Mouse (Mus musculus) layer of hippocampus, adult 9-11 months (tissue): ENCODE data around the gene Sf3a1.
"Not testable (repeated sequence)": the region's sequence is repeated elsewhere in the genome, so short reads cannot be mapped to it uniquely, and the experiment has no call there.

ENCODE experiments used
- DNase-seq: peaks from one replicate; pipeline ENCODE4 v3.0.0; 2022

Gene Sf3a1

GRCm38 (mm10) chr11:4159808-4160708 lies at the start of gene Sf3a1, which contains the start of gene Ccdc157:
Gene Sf3a1, plus strand, starts transcription at chr11:4160350.
Gene Ccdc157, minus strand, starts transcription at chr11:4160293.
- peak; percentile 93 for DNase-seq

DNA sequence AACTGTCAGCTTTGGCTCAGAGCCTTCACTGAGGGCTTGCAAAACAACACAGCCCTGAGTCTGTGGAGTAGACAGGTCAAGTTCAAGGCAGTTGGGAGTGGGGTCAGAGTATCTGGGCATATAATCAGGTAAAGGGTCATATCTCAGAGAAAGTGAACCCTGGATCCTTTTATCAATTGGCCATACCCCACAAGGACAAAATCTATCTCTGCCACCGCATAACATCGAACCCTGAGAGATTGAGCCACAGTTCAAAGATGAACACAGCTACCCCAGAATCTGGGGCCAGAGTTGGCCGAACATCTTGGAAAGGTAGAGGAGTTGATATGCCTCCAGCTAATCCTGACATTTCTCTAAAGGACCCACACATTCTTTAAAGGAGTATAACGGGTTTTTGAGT lies 48.1 kb upstream of the Sf3a1 start:
- no peak for DNase-seq

DNA sequence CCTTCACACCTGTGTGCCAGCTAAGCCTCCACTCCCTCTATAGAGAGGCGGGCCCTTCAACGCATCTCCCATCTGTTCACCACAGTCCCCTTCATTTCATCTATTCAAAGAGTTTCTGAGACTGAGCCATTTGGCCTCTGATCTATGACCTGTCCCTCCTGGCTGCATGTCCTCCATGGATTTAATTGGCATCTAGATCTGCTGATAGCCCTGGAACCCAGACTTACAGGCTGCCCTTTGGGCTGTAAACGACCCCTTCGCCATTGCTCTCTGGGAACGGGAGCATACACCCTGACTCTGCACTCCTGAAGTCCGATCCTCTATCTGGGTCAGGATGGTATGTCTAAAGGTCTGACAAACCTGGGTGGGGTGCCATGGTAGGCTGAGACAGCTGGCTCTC lies 47.3 kb upstream of the Sf3a1 start:
- DNase-seq = no peak

DNA sequence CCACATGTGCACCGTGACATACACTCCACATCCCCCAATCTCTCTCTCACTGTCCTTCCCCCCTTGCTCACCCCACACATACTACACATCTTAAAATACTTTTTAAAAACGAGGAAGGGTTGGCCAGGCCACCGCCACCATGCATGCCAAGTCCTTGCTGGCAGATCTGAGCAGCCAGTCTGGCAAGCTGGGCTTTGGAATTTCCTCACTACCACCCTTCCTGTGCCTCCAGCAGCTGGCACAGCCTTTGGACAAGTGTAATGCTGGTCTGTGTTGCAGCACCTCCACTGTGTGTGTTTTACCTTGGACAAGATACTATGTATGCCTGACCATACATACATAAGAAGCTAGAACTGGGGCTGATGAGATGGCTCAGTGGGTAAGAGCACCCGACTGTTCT lies 46.7 kb upstream of the Sf3a1 start:
- no peak for DNase-seq

DNA sequence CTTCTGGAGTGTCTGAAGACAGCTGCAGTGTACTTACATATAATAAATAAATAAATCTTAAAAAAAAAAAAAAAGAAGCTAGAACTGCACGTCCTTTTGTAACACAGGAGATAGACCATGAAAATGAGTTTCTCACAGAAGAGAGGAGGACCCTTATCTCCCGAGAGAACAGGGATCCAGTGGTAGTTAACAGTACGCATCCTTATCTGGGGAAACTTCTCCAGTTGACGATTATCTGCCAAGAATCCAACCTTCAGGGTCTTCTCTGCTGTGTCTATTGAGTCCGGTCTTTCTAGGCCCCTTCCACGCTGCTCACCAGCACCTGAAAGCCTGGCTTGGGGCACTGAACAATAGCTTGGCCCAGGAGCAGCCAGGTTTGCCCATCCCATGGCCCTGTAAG lies 46.2 kb upstream of the Sf3a1 start:
- DNase-seq = no peak

DNA sequence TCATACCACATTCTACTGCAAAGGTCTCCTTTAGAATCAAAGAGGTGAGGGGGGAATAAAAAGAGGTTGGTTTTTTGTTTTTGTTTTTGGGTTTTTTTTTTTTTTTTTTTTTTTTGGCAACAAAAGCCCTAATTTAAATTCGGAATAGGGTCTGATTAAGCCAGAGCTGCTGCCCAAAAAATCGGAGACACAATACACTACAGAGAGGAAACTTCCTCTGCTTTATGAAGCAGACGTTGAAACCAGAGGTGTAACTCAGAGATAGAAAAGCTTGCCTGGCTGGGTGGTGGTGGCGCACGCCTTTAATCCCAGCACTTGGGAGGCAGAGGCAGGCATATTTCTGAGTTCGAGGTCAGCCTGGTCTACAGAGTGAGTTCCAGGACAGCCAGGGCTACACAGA lies 45.6 kb upstream of the Sf3a1 start:
- not testable (repeated sequence) for DNase-seq

DNA sequence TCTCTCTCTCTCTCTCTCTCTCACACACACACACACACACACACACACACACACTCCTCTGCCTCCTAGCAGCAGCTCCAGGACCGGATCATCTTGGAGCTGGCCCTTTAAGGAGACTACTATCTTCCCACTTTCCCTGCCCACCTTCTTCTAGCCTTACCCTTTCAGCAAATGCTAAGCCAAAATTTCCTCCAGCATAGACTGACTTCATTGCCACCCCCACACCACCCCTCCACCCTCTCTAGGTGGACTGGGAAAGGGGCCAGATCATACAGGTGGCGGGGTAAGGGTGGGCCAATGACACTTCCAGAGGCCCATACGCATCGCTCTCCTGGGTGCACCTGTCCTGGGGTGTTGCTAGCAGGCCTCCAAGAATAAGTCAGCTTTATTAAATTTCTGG lies 44.7 kb upstream of the Sf3a1 start:
- no peak for DNase-seq

DNA sequence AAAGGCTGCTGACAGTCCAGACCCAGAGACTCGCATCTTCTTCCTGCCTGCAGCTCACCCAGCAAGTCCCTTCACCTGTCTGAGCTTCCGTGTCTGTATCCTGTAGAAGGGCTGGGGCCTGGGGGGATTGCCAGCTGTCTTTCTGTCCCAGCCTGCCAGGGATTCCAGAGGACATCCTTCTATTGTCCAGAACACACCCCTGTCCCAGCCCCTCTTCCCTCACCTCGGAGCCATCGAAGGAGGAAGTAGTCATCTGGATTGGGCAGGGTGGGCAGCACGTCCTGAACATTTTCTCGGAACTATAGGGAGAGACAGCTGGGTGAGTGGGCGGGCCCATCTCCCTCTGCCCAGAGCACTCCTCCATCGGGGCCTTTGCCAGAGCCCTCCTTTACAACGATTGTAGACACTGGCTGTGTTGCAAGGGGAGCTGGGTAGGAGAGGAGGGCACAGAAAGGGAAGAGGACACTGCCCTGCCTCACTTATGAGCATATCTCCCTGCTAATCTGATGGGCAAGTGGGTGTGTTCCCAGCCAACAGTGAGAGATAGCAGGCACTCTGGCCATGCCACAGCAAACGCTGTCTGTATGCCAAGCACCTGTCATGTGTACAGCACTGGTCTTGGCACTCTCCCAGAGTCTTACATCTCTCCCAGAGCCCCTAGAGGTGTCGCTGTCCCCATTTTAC lies 43.5 kb upstream of the Sf3a1 start:
- peak; percentile 78 for DNase-seq

DNA sequence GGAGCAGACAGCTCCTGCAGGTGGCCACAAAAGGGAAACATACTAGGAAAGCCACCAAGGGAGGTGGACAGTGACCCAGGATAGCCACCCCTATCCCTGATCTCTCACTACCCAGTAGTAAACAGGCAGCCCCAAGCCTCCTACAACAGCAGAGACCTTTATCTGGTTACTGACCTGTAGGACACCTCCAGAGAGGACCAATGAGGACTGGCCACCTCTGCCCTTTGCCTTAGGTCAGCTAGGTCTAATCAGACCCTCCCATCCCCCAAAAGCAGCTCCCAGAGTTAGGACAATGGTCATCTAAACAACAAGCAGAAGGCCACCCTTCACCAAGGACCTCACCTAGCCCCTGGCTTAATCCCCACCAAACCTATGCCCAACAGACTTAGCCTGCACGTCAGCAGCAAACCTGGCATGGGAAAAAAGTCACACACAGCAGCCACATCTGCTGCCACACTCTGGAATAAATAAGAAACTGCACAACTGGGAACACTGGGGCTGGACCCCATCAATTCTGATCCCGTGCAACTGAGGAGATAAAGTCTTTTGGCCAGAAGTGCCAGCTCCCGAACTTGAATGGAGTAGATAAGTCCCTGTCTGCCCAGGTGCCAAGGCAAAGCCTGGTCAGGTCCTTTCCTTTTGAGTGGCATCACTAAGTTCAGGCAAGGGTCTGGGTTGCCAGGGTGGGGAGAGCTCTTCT lies 42.6 kb upstream of the Sf3a1 start:
- no peak for DNase-seq

DNA sequence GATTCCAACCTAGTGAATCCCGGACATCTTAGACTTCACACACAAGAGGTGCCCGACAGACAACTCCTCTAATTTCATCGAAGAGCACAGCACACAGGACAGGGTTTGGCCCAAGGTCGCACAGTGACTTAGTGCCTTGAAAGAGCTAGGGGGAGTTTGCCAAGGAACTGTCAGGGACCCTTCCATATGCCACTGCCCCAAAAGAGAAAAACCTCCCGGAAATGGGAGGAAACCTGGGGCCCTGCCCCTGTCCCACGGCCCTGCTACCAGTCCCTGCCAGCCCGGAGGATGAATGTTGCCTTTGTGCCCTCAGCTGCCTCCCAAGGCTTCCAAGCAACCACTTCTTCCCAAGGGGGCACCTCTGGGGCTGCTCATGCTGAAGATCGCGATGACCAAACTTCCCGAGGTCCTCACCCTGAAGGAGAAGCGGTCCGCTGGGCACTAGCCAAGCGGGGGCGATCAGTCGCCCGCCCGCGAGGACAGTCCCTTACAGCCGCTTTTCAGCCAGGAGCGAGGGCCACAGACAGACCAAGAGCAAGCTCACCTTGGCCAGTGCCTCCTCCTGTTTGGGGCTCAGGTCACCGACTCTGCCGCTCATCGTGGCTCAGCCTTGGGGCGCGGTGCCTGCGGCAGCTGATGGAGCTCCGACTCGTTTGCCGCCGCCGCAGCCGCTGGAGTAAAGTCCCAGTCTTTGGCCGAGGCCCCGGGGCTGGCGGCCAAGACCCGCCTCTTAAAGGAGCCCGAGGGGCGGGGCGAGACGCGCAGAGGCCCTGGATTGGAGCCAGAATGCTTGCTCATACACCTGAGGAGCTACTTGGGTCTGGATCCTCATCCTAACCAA lies 41.8 kb upstream of the Sf3a1 start:
- DNase-seq = peak; percentile 78

- DNase-seq = no peak
Observed at GRCm38 (mm10) chr11:4119635-4120034, 40.5 kb upstream of the Sf3a1 start.

DNA sequence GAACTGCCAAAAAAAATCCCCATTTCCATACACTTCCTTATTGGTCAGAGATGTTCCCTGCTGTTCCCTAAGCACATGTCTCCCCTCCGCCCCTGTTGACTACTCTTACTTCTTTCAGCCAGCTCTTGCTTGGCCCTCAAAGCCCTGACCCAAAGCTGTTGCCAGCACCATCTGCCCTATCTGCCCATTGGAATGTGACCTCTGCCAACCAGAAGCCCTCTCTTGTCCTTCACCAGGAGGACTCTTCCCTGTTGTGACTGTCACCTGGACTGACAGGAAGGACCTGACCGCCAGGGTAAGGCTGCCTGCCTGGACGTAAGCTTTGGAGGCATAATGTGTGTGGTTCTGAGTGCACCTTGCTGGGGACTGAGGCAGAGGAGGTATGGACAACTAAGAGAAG lies 38.5 kb upstream of the Sf3a1 start:
- DNase-seq = no peak

GRCm38 (mm10) chr11:4122226-4122625 lies 37.9 kb upstream of the Sf3a1 start:
- DNase-seq = no peak

DNA sequence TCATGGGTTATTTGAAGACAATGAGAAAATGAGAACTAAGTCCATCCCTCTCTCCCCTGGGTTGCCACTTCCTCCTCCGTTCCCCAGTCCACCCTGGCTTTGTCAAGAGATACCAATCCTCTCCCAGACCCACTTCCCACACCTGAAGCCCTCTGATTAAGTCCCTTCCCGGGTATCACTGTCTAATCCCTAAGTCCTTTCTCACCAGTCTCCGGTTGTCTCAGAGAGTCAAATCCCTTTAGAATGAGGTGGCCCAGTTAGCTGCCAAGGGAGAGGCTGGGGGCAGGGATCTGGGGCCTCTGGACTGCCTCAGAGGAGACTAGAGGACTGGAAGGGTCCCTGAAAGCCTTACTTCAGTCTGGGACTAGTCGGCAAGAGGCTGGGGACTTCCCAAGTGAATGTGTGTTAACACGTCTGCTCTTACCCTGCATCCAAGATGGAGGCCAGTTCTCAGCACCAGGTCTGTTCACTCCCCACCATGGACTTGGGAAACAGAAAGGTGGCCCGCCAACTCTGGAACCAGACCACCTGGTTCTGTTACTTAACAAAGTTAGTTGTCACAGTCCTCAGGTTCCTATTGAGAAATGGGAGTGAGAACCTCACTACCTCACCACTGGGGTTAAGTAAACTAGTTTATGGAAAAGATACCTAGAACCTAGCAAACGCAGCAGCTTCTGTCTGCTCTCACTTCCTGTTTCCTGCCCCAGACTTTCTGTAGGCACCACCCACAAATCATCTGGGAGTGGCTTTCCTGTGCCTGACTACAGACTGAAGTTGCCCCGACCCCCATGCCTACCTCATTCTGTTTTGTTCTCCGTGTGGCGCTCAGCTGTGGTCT lies 37.2 kb upstream of the Sf3a1 start, which contains the start of gene Sec14l2:
TSS of gene Sec14l2 (minus strand) at position 674 of the 838 bp plus-strand sequence.
- no peak for DNase-seq

GRCm38 (mm10) chr11:4123922-4124321 lies 36.2 kb upstream of the Sf3a1 start:
- DNase-seq = no peak

GRCm38 (mm10) chr11:4127059-4127458 lies 33.1 kb upstream of the Sf3a1 start:
- DNase-seq = no peak

DNA sequence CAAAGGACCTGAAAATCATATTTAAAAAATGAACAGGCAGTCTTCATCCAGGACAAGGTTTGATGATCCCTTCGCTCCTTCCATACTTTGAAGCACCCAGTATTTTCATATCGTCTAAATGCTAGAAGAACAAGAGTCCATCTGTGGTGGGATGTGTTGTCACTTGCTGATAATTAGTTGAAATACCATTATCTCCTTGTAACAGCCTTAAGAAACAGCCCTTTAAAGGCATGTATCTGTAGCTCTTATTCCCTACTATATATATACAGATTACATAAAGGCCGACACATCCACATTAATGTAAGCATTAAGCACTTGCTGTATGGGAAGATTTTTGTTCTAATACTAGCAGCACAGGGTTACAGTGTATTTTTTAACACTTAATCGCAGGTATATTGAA lies 31.7 kb upstream of the Sf3a1 start:
- DNase-seq = not testable (repeated sequence)

GRCm38 (mm10) chr11:4133450-4133849 lies 26.7 kb upstream of the Sf3a1 start:
- DNase-seq = no peak

- DNase-seq = no peak
Observed at GRCm38 (mm10) chr11:4134400-4134799, 25.8 kb upstream of the Sf3a1 start.

DNA sequence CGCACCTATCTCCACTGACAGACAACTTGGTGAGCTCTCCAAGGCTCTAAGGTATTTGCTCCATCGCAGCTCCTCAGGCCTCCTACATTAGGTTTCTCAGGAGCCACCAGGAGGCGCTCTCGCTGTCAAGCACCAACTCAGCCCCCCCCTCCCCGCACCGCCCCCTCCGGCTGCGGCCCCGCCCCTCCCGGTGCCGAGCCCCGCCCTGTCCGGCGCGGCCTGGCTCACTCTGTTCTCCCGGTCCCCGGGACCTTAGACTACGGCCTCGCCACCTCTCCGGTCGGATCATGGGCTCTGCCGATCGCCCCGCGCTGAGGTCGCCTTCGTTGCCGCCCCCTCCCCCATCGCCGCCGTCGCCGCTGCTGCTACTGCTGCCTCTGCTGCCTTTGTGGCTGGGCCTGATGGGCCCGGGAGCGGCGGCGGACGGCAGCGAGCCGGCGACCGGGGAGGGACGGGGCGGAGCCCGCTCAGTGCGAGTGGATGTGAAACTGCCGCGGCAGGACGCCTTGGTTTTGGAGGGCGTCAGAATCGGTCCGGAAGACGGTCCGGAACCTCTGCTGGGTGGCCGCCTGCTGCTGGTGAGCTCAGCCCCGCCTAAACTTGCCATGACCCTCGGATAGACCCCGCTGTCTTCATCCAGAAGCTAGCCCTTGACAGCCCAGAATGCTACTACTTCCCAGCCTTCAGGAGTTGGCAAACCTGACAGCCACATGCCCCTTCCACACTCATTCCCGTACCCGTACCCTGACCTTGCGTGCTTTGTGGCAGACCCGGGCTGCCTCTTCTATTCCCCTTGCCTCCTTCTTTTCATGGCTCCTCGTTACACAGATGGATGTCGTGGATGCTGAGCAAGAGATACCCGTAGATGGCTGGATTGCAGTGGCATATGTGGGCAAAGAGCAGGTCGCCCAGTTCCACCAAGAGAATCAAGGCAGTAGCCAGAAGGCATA lies 24.9 kb upstream of the Sf3a1 start, which contains the start of gene Rnf215:
TSS of gene Rnf215 (plus strand) at position 217 of the 950 bp plus-strand sequence.
- peak; percentile 82 for DNase-seq
